8 mouse cellular contexts compared by ENCODE assay signal in the genomic region with DNA sequence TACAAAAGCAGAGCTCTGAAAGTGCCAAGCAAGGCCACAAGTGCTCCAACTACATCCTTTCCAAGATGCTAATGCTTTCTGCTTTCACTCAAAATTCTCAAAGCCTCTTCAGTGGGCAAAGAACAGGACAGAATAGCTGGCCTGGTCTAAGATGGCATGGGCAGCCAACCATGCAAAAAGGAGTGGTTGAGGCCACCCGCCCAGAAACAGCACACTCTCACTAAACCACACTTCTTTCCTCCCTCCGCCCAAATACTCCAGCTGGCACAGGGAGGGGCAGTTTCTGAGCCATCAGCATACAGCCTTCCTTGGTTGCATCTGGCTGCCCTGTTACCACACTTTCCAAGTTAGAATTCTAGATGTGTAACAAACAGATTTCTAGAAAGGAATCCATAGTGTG. TPM values are rescaled to one million over a fixed set of nuclear protein-coding genes. Genes with fewer than 3 reads are reported as not detected.
A peak's percentile ranks its signal among the peaks of the same experiment; 100 is the strongest.
DNase-seq lines count a peak whose midpoint lies in the region; ATAC-seq lines count a peak whose summit lies in the region.
"Had no signal": no experiment of that assay in that cellular context is flagged by ENCODE, and none has a peak within 500 bp of the region (broad histone marks: within the 10 kb centered on the region; RNA-seq: fewer than 3 reads in every experiment).

No protein-coding gene starts in this region.

- H3K4me2 ChIP-seq in kidney, embryonic 14.5 days (replicated peaks; ENCODE audit: low read depth, low read length): no peak overlapping the region
- H3K4me2 ChIP-seq: heart, embryonic 12.5 days had no signal

- no peaks in the 10 kb centered on the region for H3K27me3 ChIP-seq in kidney, embryonic 14.5 days (ENCODE audit: control insufficient read depth, insufficient read depth, low read length)
- H3K27me3 ChIP-seq: heart, embryonic 12.5 days had no signal

- no peak overlapping the region for H3K4me3 ChIP-seq in kidney, embryonic 14.5 days (ENCODE audit: low read length)
- H3K4me3 ChIP-seq: heart, embryonic 12.5 days had no signal

- H3K36me3 ChIP-seq in kidney, embryonic 14.5 days (ENCODE audit: control insufficient read depth, insufficient read depth, low read length): no peaks in the 10 kb centered on the region
- H3K36me3 ChIP-seq: heart, embryonic 12.5 days had no signal

- peaks cover 3% of the 10 kb centered on the region; the same call in 1 of the 2 replicates for H3K9me3 ChIP-seq in kidney, embryonic 14.5 days (ENCODE audit: control insufficient read depth, low read length)

- H3K27ac ChIP-seq in kidney, embryonic 14.5 days (ENCODE audit: low read depth, low read length): no peak overlapping the region

- WGBS in kidney, embryonic 14.5 days: 67% methylated on average over 2 of the region's 2 CpGs

- peak; percentile 33 to 52 for DNase-seq in kidney, adult 8-10 months
- DNase-seq in brain, adult 2 months (ENCODE audit: low read depth, low spot score): peak; percentile 24
- DNase-seq in lung, postnatal 36 days: no peak
- DNase-seq in adipocyte (ENCODE audit: low spot score): no peak

- H3K9ac ChIP-seq in kidney, embryonic 14.5 days (ENCODE audit: low read depth, low read length): no peak overlapping the region
- H3K9ac ChIP-seq: heart, embryonic 12.5 days had no signal

- no peaks in the 10 kb centered on the region for H3K4me1 ChIP-seq in kidney, embryonic 14.5 days (ENCODE audit: control insufficient read depth, insufficient read depth, low read length)
- H3K4me1 ChIP-seq: heart, embryonic 12.5 days had no signal

- ATAC-seq in kidney, embryonic 14.5 days (ENCODE audit: low FRiP score, low TSS enrichment): no peak
- ATAC-seq in hematopoietic stem cell, adult 5-6 weeks (replicated peaks in 1 of 2; ENCODE audit: insufficient read depth in 1 of 2, low FRiP score in 2 of 2, low TSS enrichment in 1 of 2, low read depth in 1 of 2, poor library complexity in 2 of 2, severe bottlenecking in 2 of 2): peak; percentile 70 to 71
- peak; percentile 49 for ATAC-seq in megakaryocyte, adult 5-6 weeks (ENCODE audit: poor library complexity, severe bottlenecking)

RNA-seq across cellular contexts. Expression of a gene that starts 55.4 kb away (rescaled TPM):
- polyA plus RNA-seq in kidney, embryonic 14.5 days (2014; fragmentation: Nextera tagmentation; extraction: Ambion mirVana): 47.9 and 52.1 TPM in 2 replicates
- total RNA-seq in hematopoietic stem cell, adult 5-6 weeks (2017): 157 and 219 TPM in 2 replicates
- total RNA-seq in megakaryocyte, adult 5-6 weeks (2015): 253 and 272 TPM in 2 replicates
- 252 and 280 TPM in 2 replicates for total RNA-seq in megakaryocyte, adult 5-6 weeks (2017)

Comparison
In these comparisons a context has a peak if more than half of its experiments do, and no peak if none do; other contexts are left out.
1. DNase-seq: peak in kidney, adult 8-10 months (2 of 2) and brain, adult 2 months (single experiment); none in lung, postnatal 36 days (single experiment) and adipocyte (single experiment).